In genomic region chr10:37861001-37861400, GRCm38 (mm10) we compare ENCODE assay signal across 9 mouse cellular contexts.
DNase-seq lines count a peak whose midpoint lies in the region; ATAC-seq and TF ChIP-seq lines count a peak whose summit lies in the region.
"Had no signal": no experiment of that assay in that cellular context is flagged by ENCODE, and none has a peak within 500 bp of the region (broad histone marks: within the 10 kb centered on the region; RNA-seq: fewer than 3 reads in every experiment).

No protein-coding gene starts in this region.

- DNase-seq in hindbrain, embryonic 10.5 days (ENCODE audit: low spot score) = no peak
- peak; percentile 18 to 37 for DNase-seq in heart, postnatal 36 days
- DNase-seq in lung, postnatal 0 days (ENCODE audit: low spot score) = no peak
- DNase-seq in thymus, postnatal 36 days = no peak
- no peak for DNase-seq in spleen, postnatal 36 days (ENCODE audit: low spot score in 2 of 2)

- TF ChIP-seq CTCF in lung, postnatal 0 days (IDR thresholded peaks at IDR 0.05) = no peak

- ATAC-seq in hindbrain, embryonic 12.5 days (ENCODE audit: low FRiP score) = no peak
- ATAC-seq in embryonic facial prominence, embryonic 13.5 days (ENCODE audit: insufficient number of reproducible peaks, insufficient read depth, low FRiP score, low TSS enrichment, low read depth) = no peak
- 0 out of 2 replicates have a peak, but pooled peaks have one; percentile 44 for ATAC-seq in lung, postnatal 0 days
- no peak for ATAC-seq in megakaryocyte-erythroid progenitor cell, adult 5-6 weeks (replicated peaks; ENCODE audit: low FRiP score, low TSS enrichment, poor library complexity, severe bottlenecking)

- intact Hi-C loops in heart, postnatal 36 days (cut with DNase I) = loop anchor here (2.0 kb wide), 1 partner anchor 720 kb away; no protein-coding TSS in a partner anchor

- H3K36me3 ChIP-seq in hindbrain, embryonic 10.5 days = no peaks in the 10 kb centered on the region
- no peaks in the 10 kb centered on the region for H3K36me3 ChIP-seq in hindbrain, embryonic 12.5 days
- H3K36me3 ChIP-seq in embryonic facial prominence, embryonic 13.5 days = no peaks in the 10 kb centered on the region
- no peaks in the 10 kb centered on the region for H3K36me3 ChIP-seq in lung, postnatal 0 days (ENCODE audit: insufficient read depth, low read length)

- no peak overlapping the region for H3K4me2 ChIP-seq in hindbrain, embryonic 12.5 days (replicated peaks)
- no peak overlapping the region for H3K4me2 ChIP-seq in embryonic facial prominence, embryonic 13.5 days
- H3K4me2 ChIP-seq in lung, postnatal 0 days (replicated peaks; ENCODE audit: low read depth, low read length) = no peak overlapping the region

- H3K9me3 ChIP-seq in hindbrain, embryonic 10.5 days = no peaks in the 10 kb centered on the region
- no peaks in the 10 kb centered on the region for H3K9me3 ChIP-seq in hindbrain, embryonic 12.5 days (replicated peaks)
- H3K9me3 ChIP-seq in embryonic facial prominence, embryonic 13.5 days = no peaks in the 10 kb centered on the region
- H3K9me3 ChIP-seq in lung, postnatal 0 days (ENCODE audit: low read length) = no peaks in the 10 kb centered on the region

- 0 out of 2 replicates have a peak overlapping the region, but pooled peaks have one; percentile 23 for H3K27ac ChIP-seq in hindbrain, embryonic 10.5 days
- no peak overlapping the region for H3K27ac ChIP-seq in hindbrain, embryonic 12.5 days
- peak overlapping the region; percentile 9; the same call in 1 of the 2 replicates for H3K27ac ChIP-seq in embryonic facial prominence, embryonic 13.5 days
- H3K27ac ChIP-seq in lung, postnatal 0 days (ENCODE audit: low read length) = no peak overlapping the region

- no peak overlapping the region for H3K4me3 ChIP-seq in hindbrain, embryonic 10.5 days
- no peak overlapping the region for H3K4me3 ChIP-seq in hindbrain, embryonic 12.5 days
- H3K4me3 ChIP-seq in embryonic facial prominence, embryonic 13.5 days = no peak overlapping the region
- no peak overlapping the region for H3K4me3 ChIP-seq in lung, postnatal 0 days (ENCODE audit: low read depth, low read length)

- H3K4me1 ChIP-seq in hindbrain, embryonic 10.5 days (replicated peaks) = no peaks in the 10 kb centered on the region
- H3K4me1 ChIP-seq in hindbrain, embryonic 12.5 days = no peaks in the 10 kb centered on the region
- H3K4me1 ChIP-seq in embryonic facial prominence, embryonic 13.5 days = 0 out of 2 replicates have a peak, but pooled peaks cover 5% of the 10 kb centered on the region
- H3K4me1 ChIP-seq in lung, postnatal 0 days (ENCODE audit: insufficient read depth, low read depth, low read length) = no peaks in the 10 kb centered on the region

- no peak for TF ChIP-seq EP300 in lung, postnatal 0 days (IDR thresholded peaks at IDR 0.05)

- no peaks in the 10 kb centered on the region for H3K27me3 ChIP-seq in hindbrain, embryonic 10.5 days (ENCODE audit: insufficient read depth, poor library complexity, severe bottlenecking)
- no peaks in the 10 kb centered on the region for H3K27me3 ChIP-seq in hindbrain, embryonic 12.5 days
- H3K27me3 ChIP-seq in embryonic facial prominence, embryonic 13.5 days = no peaks in the 10 kb centered on the region
- no peaks in the 10 kb centered on the region for H3K27me3 ChIP-seq in lung, postnatal 0 days (replicated peaks; ENCODE audit: insufficient read depth, low read length)
- H3K27me3 ChIP-seq: CH12.LX had no signal

- 70% methylated on average over 4 of the region's 4 CpGs for WGBS in hindbrain, embryonic 10.5 days
- WGBS in hindbrain, embryonic 12.5 days = 60% methylated on average over 4 of the region's 4 CpGs
- 46% methylated on average over 4 of the region's 4 CpGs for WGBS in embryonic facial prominence, embryonic 13.5 days
- WGBS in lung, postnatal 0 days = 40% methylated on average over 4 of the region's 4 CpGs

- no peak overlapping the region for H3K9ac ChIP-seq in hindbrain, embryonic 12.5 days
- no peak overlapping the region for H3K9ac ChIP-seq in embryonic facial prominence, embryonic 13.5 days
- H3K9ac ChIP-seq in lung, postnatal 0 days (replicated peaks; ENCODE audit: low read depth) = no peak overlapping the region

Comparison
In these comparisons a context has a peak if more than half of its experiments do, and no peak if none do; other contexts are left out.
1. H3K27ac ChIP-seq: peak in hindbrain, embryonic 10.5 days (single experiment) and embryonic facial prominence, embryonic 13.5 days (single experiment); none in hindbrain, embryonic 12.5 days (single experiment) and lung, postnatal 0 days (single experiment).
2. DNase-seq: peak in heart, postnatal 36 days (2 of 2); none in hindbrain, embryonic 10.5 days (single experiment), lung, postnatal 0 days (single experiment), thymus, postnatal 36 days (0 of 2) and spleen, postnatal 36 days (0 of 2).